Mouse (Mus musculus): ENCODE results near the gene Tube1. TPM values are rescaled to one million over a fixed set of nuclear protein-coding genes. Genes with fewer than 3 reads are reported as not detected.

Tube1 gene
- polyA plus RNA-seq, 1 experiment from 2014 or later: 26.7 TPM

- WGBS: 1% methylated on average over 19 of the region's 19 CpGs
- peak overlapping the region; percentile 32; the same call in 1 of the 2 replicates for H3K9ac ChIP-seq (ENCODE audit: low read length)
These were observed 37.4 kb downstream of the Tube1 start for GRCm38 (mm10) chr10:39171134-39171533.

GRCm38 (mm10) chr10:39171603-39172539 lies 38.1 kb downstream of the Tube1 start:
- peaks cover 15% of the 10 kb centered on the region for H3K4me1 ChIP-seq (ENCODE audit: control insufficient read depth, insufficient read depth, low read length)
- H3K9me3 ChIP-seq (ENCODE audit: control insufficient read depth, low read length): no peaks in the 10 kb centered on the region
- no peak overlapping the region; the same call in 1 of the 2 replicates for H3K27ac ChIP-seq (replicated peaks; ENCODE audit: low read depth, low read length)
- H3K36me3 ChIP-seq (ENCODE audit: control insufficient read depth, insufficient read depth, low read length): no peaks in the 10 kb centered on the region
- ATAC-seq (ENCODE audit: insufficient number of reproducible peaks, low FRiP score, low TSS enrichment, low read depth) (peak; percentile 35; the same call in 1 of the 2 replicates), DNase-seq (ENCODE audit: low spot score) (peak; percentile 90)
- peak overlapping the region; percentile 75 for H3K4me2 ChIP-seq (ENCODE audit: low read depth, severe bottlenecking)
- WGBS: 23% methylated on average over 26 of the region's 26 CpGs
- peak overlapping the region; percentile 32; the same call in 1 of the 2 replicates for H3K9ac ChIP-seq (ENCODE audit: low read length)
- H3K4me3 ChIP-seq (ENCODE audit: low read depth, low read length): peak overlapping the region; percentile 37
- no peaks in the 10 kb centered on the region for H3K27me3 ChIP-seq (ENCODE audit: control insufficient read depth, insufficient read depth, low read length)

More at GRCm38 (mm10) chr10:39171134-39171533, 37.4 kb downstream of the Tube1 start:
- H3K27me3 ChIP-seq (ENCODE audit: control insufficient read depth, insufficient read depth, low read length): no peaks in the 10 kb centered on the region
- no peaks in the 10 kb centered on the region for H3K36me3 ChIP-seq (ENCODE audit: control insufficient read depth, insufficient read depth, low read length)
- ATAC-seq (ENCODE audit: insufficient number of reproducible peaks, low FRiP score, low TSS enrichment, low read depth) (peak; percentile 75; the same call in 1 of the 2 replicates), DNase-seq (ENCODE audit: low spot score) (peak; percentile 93)
- H3K4me2 ChIP-seq (ENCODE audit: low read depth, severe bottlenecking): peak overlapping the region; percentile 75
- no peak overlapping the region; the same call in 1 of the 2 replicates for H3K27ac ChIP-seq (replicated peaks; ENCODE audit: low read depth, low read length)
- H3K4me3 ChIP-seq (ENCODE audit: low read depth, low read length): peak overlapping the region; percentile 37
- H3K9me3 ChIP-seq (ENCODE audit: control insufficient read depth, low read length): no peaks in the 10 kb centered on the region
- H3K4me1 ChIP-seq (ENCODE audit: control insufficient read depth, insufficient read depth, low read length): peaks cover 15% of the 10 kb centered on the region

GRCm38 (mm10) chr10:39172540-39172931 lies 38.8 kb downstream of the Tube1 start:
- WGBS: 85% methylated on average over 6 of the region's 6 CpGs
- no peak overlapping the region for H3K4me3 ChIP-seq (ENCODE audit: low read depth, low read length)
- peaks cover 14% of the 10 kb centered on the region for H3K4me1 ChIP-seq (ENCODE audit: control insufficient read depth, insufficient read depth, low read length)
- no peak for ATAC-seq (ENCODE audit: insufficient number of reproducible peaks, low FRiP score, low TSS enrichment, low read depth)
- no peaks in the 10 kb centered on the region for H3K9me3 ChIP-seq (ENCODE audit: control insufficient read depth, low read length)
- no peak overlapping the region for H3K4me2 ChIP-seq (ENCODE audit: low read depth, severe bottlenecking)
- DNase-seq (ENCODE audit: low spot score): no peak
- H3K36me3 ChIP-seq (ENCODE audit: control insufficient read depth, insufficient read depth, low read length): no peaks in the 10 kb centered on the region
- no peaks in the 10 kb centered on the region for H3K27me3 ChIP-seq (ENCODE audit: control insufficient read depth, insufficient read depth, low read length)
- H3K9ac ChIP-seq (ENCODE audit: low read length): no peak overlapping the region
- H3K27ac ChIP-seq (replicated peaks; ENCODE audit: low read depth, low read length): no peak overlapping the region

GRCm38 (mm10) chr10:39173077-39173476 lies 39.3 kb downstream of the Tube1 start:
- DNase-seq (ENCODE audit: low spot score) (peak; percentile 36), ATAC-seq (ENCODE audit: insufficient number of reproducible peaks, low FRiP score, low TSS enrichment, low read depth) (no peak)
- H3K9ac ChIP-seq (ENCODE audit: low read length): no peak overlapping the region
- WGBS: 54% methylated on average over 13 of the region's 13 CpGs
- H3K27me3 ChIP-seq (ENCODE audit: control insufficient read depth, insufficient read depth, low read length): no peaks in the 10 kb centered on the region
- H3K9me3 ChIP-seq (ENCODE audit: control insufficient read depth, low read length): no peaks in the 10 kb centered on the region
- H3K4me1 ChIP-seq (ENCODE audit: control insufficient read depth, insufficient read depth, low read length): peaks cover 12% of the 10 kb centered on the region
- H3K36me3 ChIP-seq (ENCODE audit: control insufficient read depth, insufficient read depth, low read length): no peaks in the 10 kb centered on the region
- no peak overlapping the region for H3K4me3 ChIP-seq (ENCODE audit: low read depth, low read length)
- no peak overlapping the region for H3K4me2 ChIP-seq (ENCODE audit: low read depth, severe bottlenecking)
- no peak overlapping the region; the same call in 1 of the 2 replicates for H3K27ac ChIP-seq (replicated peaks; ENCODE audit: low read depth, low read length)

- H3K36me3 ChIP-seq (ENCODE audit: control insufficient read depth, insufficient read depth, low read length): no peaks in the 10 kb centered on the region
- H3K4me2 ChIP-seq (ENCODE audit: low read depth, severe bottlenecking): no peak overlapping the region
- ATAC-seq (ENCODE audit: insufficient number of reproducible peaks, low FRiP score, low TSS enrichment, low read depth) (no peak), DNase-seq (ENCODE audit: low spot score) (no peak)
- 0 out of 2 replicates have a peak, but pooled peaks cover 3% of the 10 kb centered on the region for H3K9me3 ChIP-seq (ENCODE audit: control insufficient read depth, low read length)
- no peaks in the 10 kb centered on the region for H3K27me3 ChIP-seq (ENCODE audit: control insufficient read depth, insufficient read depth, low read length)
- no peak overlapping the region for H3K9ac ChIP-seq (ENCODE audit: low read length)
- H3K4me3 ChIP-seq (ENCODE audit: low read depth, low read length): no peak overlapping the region
- WGBS: 88% methylated on average over 5 of the region's 5 CpGs
- no peak overlapping the region for H3K27ac ChIP-seq (replicated peaks; ENCODE audit: low read depth, low read length)
- 0 out of 2 replicates have a peak, but pooled peaks cover 4% of the 10 kb centered on the region for H3K4me1 ChIP-seq (ENCODE audit: control insufficient read depth, insufficient read depth, low read length)
These were observed 43.2 kb downstream of the Tube1 start for GRCm38 (mm10) chr10:39176981-39177380.

GRCm38 (mm10) chr10:39184864-39185544 lies 51.2 kb downstream of the Tube1 start:
- no peak for ATAC-seq (ENCODE audit: insufficient number of reproducible peaks, low FRiP score, low TSS enrichment, low read depth)
- WGBS: 89% methylated on average over 8 of the region's 8 CpGs

GRCm38 (mm10) chr10:39185545-39185906 lies 51.8 kb downstream of the Tube1 start:
- DNase-seq (ENCODE audit: low spot score) (no peak), ATAC-seq (ENCODE audit: insufficient number of reproducible peaks, low FRiP score, low TSS enrichment, low read depth) (no peak)
- 92% methylated on average over 4 of the region's 4 CpGs for WGBS
- Histone ChIP-seq H3K4me3 (ENCODE audit: low read depth, low read length) (no peak overlapping the region), H3K9ac (ENCODE audit: low read length) (no peak overlapping the region), H3K4me1 (ENCODE audit: control insufficient read depth, insufficient read depth, low read length) (no peaks in the 10 kb centered on the region), H3K27ac (replicated peaks; ENCODE audit: low read depth, low read length) (no peak overlapping the region), H3K9me3 (ENCODE audit: control insufficient read depth, low read length) (no peaks in the 10 kb centered on the region), H3K4me2 (ENCODE audit: low read depth, severe bottlenecking) (no peak overlapping the region), H3K36me3 (ENCODE audit: control insufficient read depth, insufficient read depth, low read length) (no peaks in the 10 kb centered on the region), H3K27me3 (ENCODE audit: control insufficient read depth, insufficient read depth, low read length) (no peaks in the 10 kb centered on the region)

More at GRCm38 (mm10) chr10:39184864-39185544, 51.2 kb downstream of the Tube1 start:
- Histone ChIP-seq H3K27ac (replicated peaks; ENCODE audit: low read depth, low read length) (no peak overlapping the region), H3K4me3 (ENCODE audit: low read depth, low read length) (no peak overlapping the region), H3K4me1 (ENCODE audit: control insufficient read depth, insufficient read depth, low read length) (no peaks in the 10 kb centered on the region), H3K36me3 (ENCODE audit: control insufficient read depth, insufficient read depth, low read length) (no peaks in the 10 kb centered on the region), H3K4me2 (ENCODE audit: low read depth, severe bottlenecking) (no peak overlapping the region), H3K9ac (ENCODE audit: low read length) (no peak overlapping the region), H3K9me3 (ENCODE audit: control insufficient read depth, low read length) (no peaks in the 10 kb centered on the region), H3K27me3 (ENCODE audit: control insufficient read depth, insufficient read depth, low read length) (no peaks in the 10 kb centered on the region)
- DNase-seq (ENCODE audit: low spot score): no peak

GRCm38 (mm10) chr10:39192673-39193072 lies 58.9 kb downstream of the Tube1 start:
- no peak for ATAC-seq (ENCODE audit: insufficient number of reproducible peaks, low FRiP score, low TSS enrichment, low read depth)
- 91% methylated on average over 3 of the region's 3 CpGs for WGBS
- no peak overlapping the region for H3K4me2 ChIP-seq (ENCODE audit: low read depth, severe bottlenecking)

More at GRCm38 (mm10) chr10:39192673-39193072, 58.9 kb downstream of the Tube1 start:
- no peak overlapping the region for H3K9ac ChIP-seq (ENCODE audit: low read length)
- H3K27me3 ChIP-seq (ENCODE audit: control insufficient read depth, insufficient read depth, low read length): no peaks in the 10 kb centered on the region
- no peak for DNase-seq (ENCODE audit: low spot score)
- no peak overlapping the region for H3K4me3 ChIP-seq (ENCODE audit: low read depth, low read length)
- no peak overlapping the region for H3K27ac ChIP-seq (replicated peaks; ENCODE audit: low read depth, low read length)
- H3K36me3 ChIP-seq (ENCODE audit: control insufficient read depth, insufficient read depth, low read length): no peaks in the 10 kb centered on the region
- H3K4me1 ChIP-seq (ENCODE audit: control insufficient read depth, insufficient read depth, low read length): no peaks in the 10 kb centered on the region
- no peaks in the 10 kb centered on the region for H3K9me3 ChIP-seq (ENCODE audit: control insufficient read depth, low read length)
